Mouse (Mus musculus) left cerebral cortex, postnatal 14 days (tissue): Measurements from ENCODE around the gene Gm15517. TPM values are rescaled to one million over a fixed set of nuclear protein-coding genes. Genes with fewer than 3 reads are reported as not detected.
"Not testable (repeated sequence)": the region's sequence is repeated elsewhere in the genome, so short reads cannot be mapped to it uniquely, and the experiment has no call there.

Experiments used
- DNase-seq, 2 experiments: peaks; one replicate each; pipeline ENCODE4 v3.0.0; 2021 to 2022; ENCODE audit warnings: low spot score in 2 of 2, mixed read lengths in 1 of 2
- intact Hi-C: fragments of 180-260 bp; cut with DNase I; formaldehyde crosslinking; loops from one replicate; pipeline ENCODE4 v1.15.1; 2025
- total RNA-seq, 2 experiments: library from RNA; stranded (reverse); gene quantifications; 2 replicates each; pipeline ENCODE4 v1.2.3; 2021

Gm15517 gene
- total RNA-seq, 2 experiments from 2014 or later = not detected

DNA sequence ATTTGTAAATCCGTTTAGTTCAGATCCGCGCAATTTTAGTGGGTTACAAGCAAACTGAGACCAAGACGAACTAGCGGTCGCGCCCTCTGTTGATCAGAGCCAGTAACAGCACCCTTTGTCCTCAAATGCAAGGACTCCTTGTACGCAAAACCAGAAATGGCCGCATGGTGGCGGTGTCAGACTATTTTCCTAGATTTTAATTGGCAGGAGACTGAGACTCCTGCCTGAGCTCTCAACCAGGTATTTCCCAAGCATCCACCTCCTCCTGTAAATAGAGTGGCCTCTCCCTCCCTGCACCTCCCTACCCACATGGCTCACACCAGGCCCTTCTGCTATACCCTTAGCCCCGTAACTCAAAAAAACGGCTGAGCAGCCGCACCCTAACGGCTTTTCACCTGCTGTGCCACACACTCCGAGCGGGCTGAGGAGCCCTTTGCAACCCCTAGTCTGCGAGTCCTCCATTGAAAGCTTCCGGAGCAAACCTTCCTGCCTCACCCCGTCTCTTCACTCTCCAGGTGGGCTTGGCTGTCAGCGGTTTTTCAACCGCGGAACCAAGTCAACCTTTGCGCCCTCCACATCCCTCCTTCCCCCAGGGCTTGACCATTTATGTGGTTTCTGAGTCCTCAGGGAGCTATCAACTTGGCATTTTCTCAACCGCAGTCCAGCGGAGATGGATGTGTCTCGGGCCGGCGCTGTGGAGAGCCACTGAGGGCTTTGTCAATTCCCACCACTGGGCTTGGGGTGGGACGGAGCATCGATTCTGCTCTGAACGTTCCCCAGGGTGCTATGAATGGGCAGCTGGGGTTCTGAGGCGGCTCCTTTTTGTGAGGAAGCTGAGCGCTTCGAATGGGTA lies 1.8 kb downstream of the Gm15517 start:
- peak; percentile 97 to 99 for DNase-seq
- intact Hi-C loops = loop anchor here (1.0 to 5.0 kb wide), 2 partner anchors 54 to 88 kb away; no protein-coding TSS in a partner anchor

GRCm38 (mm10) chr7:44268117-44268516 lies 6.9 kb downstream of the Gm15517 start:
- no peak for DNase-seq
- intact Hi-C loops = no loop called here

DNA sequence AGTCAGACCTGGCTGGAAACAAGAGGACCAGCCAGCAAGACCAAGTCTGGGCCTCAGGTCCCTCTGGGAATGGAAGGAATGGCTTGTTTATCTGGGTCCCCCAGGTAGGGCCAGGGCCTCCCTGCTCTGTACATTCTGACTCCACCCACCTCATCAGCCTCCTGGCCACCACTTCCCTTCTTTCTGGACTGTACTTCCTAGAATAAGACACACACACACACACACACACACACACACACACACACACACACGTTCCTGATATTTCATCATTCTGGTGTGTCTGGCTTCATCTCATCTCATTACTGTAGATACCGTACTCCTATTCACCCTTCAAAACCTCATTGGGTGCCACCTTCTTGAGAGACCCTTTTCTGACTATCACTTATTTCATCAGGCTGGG lies 8.2 kb downstream of the Gm15517 start:
- DNase-seq = no peak
- intact Hi-C loops = no loop called here

- intact Hi-C loops = no loop called here
- peak in 1 of 2 experiments; percentile 8 for DNase-seq
These were observed 10.1 kb downstream of the Gm15517 start for GRCm38 (mm10) chr7:44271309-44271708.

GRCm38 (mm10) chr7:44272546-44272945 lies 11.3 kb downstream of the Gm15517 start:
- intact Hi-C loops = no loop called here

DNA sequence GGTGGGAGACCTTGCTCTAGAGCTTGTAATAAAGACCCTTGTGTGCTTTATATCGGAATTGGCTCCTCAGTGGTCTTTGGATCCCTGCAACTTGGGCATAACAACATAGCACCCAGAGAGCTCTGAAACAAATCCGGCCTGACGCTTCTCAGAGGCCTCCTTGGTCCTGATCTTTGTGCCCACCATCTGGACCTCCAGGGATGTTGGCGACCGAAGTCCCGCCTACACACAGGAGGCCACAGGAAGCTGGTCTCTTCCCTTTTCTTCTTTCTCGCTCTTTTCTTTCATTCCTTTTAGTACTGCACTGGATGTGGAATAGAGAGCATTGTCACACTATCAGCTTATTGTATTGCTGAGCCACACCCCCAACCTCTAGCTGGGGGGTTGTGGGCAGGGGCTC lies 12.2 kb downstream of the Gm15517 start:
- intact Hi-C loops = no loop called here
- no peak for DNase-seq

More at GRCm38 (mm10) chr7:44272546-44272945, 11.3 kb downstream of the Gm15517 start:
- no peak for DNase-seq

DNA sequence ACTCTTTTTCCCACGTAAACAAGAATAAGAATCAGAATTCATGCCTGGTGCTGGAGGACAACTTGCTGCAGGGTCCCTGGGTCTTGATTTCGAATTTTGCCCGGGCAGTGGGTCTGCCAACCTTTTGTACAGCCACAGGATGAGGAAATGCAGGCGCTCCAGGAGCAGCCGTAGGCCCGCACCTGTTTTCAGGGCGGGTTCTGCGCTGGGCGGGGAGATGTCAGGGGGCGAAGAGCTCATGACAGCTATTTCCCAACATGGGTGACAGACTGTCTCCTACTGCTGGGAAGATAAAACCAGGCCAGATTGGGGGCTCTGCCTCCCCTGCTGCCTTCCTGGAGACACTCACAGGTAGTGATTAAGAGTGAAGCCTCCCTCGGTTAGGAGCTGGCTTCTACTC lies 12.8 kb downstream of the Gm15517 start:
- intact Hi-C loops = no loop called here
- no peak for DNase-seq

DNA sequence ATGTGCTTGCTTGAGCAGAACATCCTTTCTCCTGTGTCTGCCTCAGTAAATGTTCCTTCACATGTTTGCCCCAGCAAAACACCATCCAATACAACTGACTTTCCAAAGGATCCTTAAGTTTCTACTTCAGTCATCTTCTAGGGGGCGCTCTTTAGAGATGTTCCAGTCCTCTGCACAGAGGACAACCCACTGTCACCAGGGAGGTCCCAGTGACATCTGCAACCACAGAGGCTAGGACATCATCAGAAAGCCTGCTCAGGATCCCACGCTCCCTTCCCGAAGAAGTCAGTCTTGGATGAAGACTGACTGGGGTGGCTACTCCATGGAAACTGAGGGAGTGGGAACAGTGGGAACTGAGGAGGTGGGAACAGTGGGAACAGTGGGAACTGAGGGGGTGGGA lies 14.3 kb downstream of the Gm15517 start:
- intact Hi-C loops = no loop called here
- no peak for DNase-seq

DNA sequence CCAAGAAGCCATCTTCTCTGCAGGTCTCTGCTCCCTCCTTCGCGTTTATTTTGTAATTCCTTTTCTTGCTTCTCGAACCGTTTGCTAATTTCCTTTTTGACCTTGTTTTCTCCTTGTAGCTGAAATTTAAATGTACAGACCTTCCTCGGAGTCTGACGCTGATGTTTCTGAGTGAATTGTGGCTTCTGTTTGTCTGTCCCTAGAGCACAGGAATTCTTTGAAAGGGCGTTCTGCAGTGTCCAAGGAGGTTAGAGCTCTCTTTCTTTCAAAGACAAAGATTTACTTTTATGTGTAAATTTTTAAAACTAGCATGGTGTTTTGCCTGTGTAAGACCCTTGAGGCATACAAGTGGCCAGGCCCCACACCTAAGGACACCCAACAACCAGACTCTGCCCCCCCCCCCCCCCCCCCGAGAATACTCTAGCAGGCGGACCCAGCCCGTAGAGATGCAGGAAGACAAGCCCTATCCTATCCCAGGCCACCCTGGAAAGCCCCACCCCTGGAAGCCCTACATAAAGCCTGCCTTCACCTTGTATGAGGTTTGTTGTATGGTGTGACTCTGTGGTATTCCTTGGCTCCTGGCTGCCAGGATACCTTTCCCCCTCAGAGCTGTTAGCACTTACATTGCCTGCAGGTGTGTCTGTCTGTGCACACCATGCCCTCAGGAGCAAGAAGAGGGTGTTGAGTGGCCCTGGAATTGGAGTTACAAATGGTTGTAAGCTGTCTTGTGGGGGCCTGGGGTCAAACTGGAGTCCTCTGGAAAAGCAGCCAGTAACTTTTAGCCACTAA lies 15.4 kb downstream of the Gm15517 start:
- intact Hi-C loops = no loop called here
- no peak for DNase-seq

- DNase-seq = peak; percentile 67 to 75
These were observed 16.0 kb downstream of the Gm15517 start for GRCm38 (mm10) chr7:44277250-44277622.

GRCm38 (mm10) chr7:44280959-44281358 lies 19.7 kb downstream of the Gm15517 start:
- DNase-seq = no peak
- intact Hi-C loops = no loop called here

More at GRCm38 (mm10) chr7:44277250-44277622, 16.0 kb downstream of the Gm15517 start:
- intact Hi-C loops = no loop called here

GRCm38 (mm10) chr7:44281586-44281985 lies 20.3 kb downstream of the Gm15517 start:
- intact Hi-C loops = no loop called here
- no peak for DNase-seq

DNA sequence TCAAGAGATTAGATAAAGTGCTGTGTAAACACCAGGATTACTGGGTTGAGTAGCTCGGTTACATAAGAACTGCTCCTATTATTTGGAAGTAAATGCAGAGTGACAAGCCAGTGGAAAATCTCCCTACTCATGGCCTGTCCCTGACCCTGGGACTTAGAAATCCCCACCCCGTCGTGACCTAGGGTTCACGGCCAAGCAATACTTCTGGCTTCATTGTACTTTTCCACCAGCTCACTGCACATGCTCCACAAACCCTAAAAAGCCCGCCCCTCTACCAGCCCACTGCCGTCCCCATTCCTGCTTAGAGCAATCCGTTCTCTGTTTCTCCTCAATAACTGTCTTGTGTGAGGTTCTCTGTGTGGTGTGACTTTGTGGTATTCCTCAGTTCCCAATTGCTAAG lies 26.5 kb downstream of the Gm15517 start:
- no peak for DNase-seq
- intact Hi-C loops = no loop called here

DNA sequence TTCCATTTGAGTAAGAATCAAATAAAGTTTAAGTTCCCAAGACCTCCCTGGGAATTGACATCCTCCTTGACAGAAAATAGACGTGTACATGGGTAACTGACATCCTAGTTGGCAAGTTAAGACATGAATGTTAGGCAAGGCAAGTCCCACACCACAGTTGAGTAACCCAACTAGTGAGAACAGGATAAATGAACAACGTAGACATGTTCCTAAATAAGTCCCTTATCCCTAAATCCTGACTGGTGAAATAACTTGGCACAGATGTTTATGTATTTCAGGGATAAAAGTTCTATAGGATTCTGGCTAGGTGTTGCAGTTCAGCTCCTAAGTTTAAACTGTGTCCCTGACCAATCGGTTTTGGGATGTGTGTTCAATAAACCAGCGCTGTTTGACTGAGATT lies 29.7 kb downstream of the Gm15517 start:
- intact Hi-C loops = no loop called here
- DNase-seq = no peak

- intact Hi-C loops = no loop called here
These were observed 30.2 kb downstream of the Gm15517 start for GRCm38 (mm10) chr7:44291418-44291817.

DNA sequence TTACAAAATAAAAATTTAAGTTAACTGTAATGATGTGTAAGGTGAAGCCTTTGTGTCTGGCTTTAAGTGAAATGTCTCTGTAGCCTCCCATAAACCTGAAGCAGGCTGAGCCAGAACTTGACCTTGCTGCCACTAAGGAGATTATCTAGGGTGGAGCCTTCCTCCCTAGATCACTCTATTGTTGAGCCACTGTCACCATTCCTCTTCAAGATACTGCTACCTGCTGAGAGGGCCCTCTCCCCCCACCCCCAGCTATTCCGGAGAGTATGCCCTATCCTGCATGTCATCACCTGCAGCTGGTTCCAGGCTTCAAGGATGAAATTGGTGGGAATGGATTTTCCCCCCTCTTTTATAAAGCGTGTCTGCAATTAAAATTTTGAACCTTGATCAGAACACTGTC lies 36.3 kb downstream of the Gm15517 start:
- intact Hi-C loops, DNase-seq: not testable (repeated sequence)

More at GRCm38 (mm10) chr7:44291418-44291817, 30.2 kb downstream of the Gm15517 start:
- DNase-seq = no peak

DNA sequence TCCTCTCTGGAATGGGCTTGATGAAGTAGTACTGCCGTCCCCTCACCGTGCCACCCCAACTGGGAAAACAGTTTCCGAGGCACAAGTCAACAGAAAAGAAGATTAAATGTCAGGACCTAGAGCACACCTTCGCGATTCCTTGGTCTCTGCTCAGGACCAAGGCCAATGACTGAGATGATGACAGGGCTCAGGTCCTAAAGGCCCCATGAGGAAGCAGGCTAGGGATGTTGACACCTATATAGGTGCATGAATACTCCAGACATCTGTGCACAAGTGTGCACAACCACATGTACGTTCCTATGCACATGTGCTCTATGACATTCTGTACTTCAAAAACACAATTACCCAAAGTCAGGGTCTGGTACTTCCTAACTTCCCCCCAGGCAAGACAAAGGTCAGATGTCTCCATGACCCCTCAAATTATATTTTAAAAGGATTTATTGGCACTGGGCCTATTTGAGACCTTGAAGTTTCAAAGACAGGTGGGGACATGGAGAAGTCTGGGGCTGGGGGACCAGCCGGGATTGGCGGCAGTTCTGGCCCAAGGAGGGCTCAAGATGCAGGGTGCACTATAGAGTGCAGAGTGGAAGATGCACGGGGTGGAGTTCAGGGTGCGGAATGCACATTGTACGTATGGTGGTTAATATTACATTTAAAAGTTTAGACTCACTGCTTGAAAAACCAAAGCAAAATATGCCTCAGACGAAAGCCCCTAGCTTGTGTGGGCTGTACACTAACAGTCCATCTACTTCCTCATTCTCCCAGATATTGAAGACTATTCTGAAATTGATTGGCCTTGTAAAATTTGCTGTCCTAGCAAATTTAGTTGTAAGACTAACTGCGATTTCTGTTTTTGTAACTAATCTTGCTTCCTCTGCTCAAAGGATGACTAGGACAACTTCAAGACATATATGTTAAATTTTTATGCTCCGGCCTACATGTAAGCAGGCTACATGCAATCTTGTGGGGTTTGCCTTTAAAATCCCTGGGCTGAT lies 42.4 kb downstream of the Gm15517 start:
- no peak for DNase-seq
- intact Hi-C loops = no loop called here

GRCm38 (mm10) chr7:44304463-44304774 lies 43.2 kb downstream of the Gm15517 start:
- intact Hi-C loops = no loop called here
- DNase-seq = no peak
